Mouse (Mus musculus) right cerebral cortex, adult 18-20 months (tissue): ENCODE measurements at regions not wholly inside any gene's neighbourhood (a gene's known extent, or its start where the extent isn't known, plus 50 kb on each side); places are given as distances from the start of the nearest gene placed in this dataset.
A peak's percentile ranks its signal among the peaks of the same experiment; 100 is the strongest.

ENCODE experiments used
- DNase-seq: peaks from one replicate; pipeline ENCODE4 v3.0.0; 2022; ENCODE audit warnings: mixed read lengths

- no peak for DNase-seq
These were observed 56.2 kb downstream of the Gm26897 start for GRCm38 (mm10) chr5:111789904-111790303.

GRCm38 (mm10) chr5:111790527-111790926 is 56.8 kb downstream of the Gm26897 start:
- DNase-seq, result no peak

- DNase-seq, result peak; percentile 64
These were observed 57.4 kb downstream of the Gm26897 start for GRCm38 (mm10) chr5:111791089-111791561.

GRCm38 (mm10) chr5:111792746-111793145 is 59.0 kb downstream of the Gm26897 start:
- DNase-seq, result no peak

- DNase-seq, result no peak
These were observed 59.5 kb downstream of the Gm26897 start for GRCm38 (mm10) chr5:111793178-111793577.

- no peak for DNase-seq
These were observed 63.2 kb downstream of the Gm26897 start for GRCm38 (mm10) chr5:111796889-111797288.

GRCm38 (mm10) chr5:111799700-111800311 is 66.1 kb downstream of the Gm26897 start:
- no peak for DNase-seq

GRCm38 (mm10) chr5:111800511-111800910 is 66.8 kb downstream of the Gm26897 start:
- DNase-seq, result no peak

GRCm38 (mm10) chr5:111801051-111801450 is 67.3 kb downstream of the Gm26897 start:
- DNase-seq, result no peak

- DNase-seq, result no peak
These were observed 70.8 kb downstream of the Gm26897 start for GRCm38 (mm10) chr5:111804542-111804941.

GRCm38 (mm10) chr5:111805150-111805549 is 71.4 kb downstream of the Gm26897 start:
- DNase-seq, result no peak

GRCm38 (mm10) chr5:111805761-111806191 is 72.1 kb downstream of the Gm26897 start:
- no peak for DNase-seq

- DNase-seq, result no peak
These were observed 76.5 kb downstream of the Gm26897 start for GRCm38 (mm10) chr5:111810079-111810808.

GRCm38 (mm10) chr5:111812581-111812980 is 78.9 kb downstream of the Gm26897 start:
- DNase-seq, result no peak

GRCm38 (mm10) chr5:111813090-111813753 is 79.5 kb downstream of the Gm26897 start:
- DNase-seq, result peak; percentile 80

GRCm38 (mm10) chr5:111814893-111815760 is 81.4 kb downstream of the Gm26897 start:
- no peak for DNase-seq

GRCm38 (mm10) chr5:111820963-111821362 is 87.2 kb downstream of the Gm26897 start:
- DNase-seq, result peak; percentile 43

- DNase-seq, result no peak
These were observed 89.2 kb downstream of the Gm26897 start for GRCm38 (mm10) chr5:111822882-111823281.

- no peak for DNase-seq
These were observed 89.7 kb downstream of the Gm26897 start for GRCm38 (mm10) chr5:111823420-111823819.

GRCm38 (mm10) chr5:111823842-111824241 is 90.1 kb downstream of the Gm26897 start:
- no peak for DNase-seq

GRCm38 (mm10) chr5:111824600-111825130 is 90.9 kb downstream of the Gm26897 start:
- no peak for DNase-seq

GRCm38 (mm10) chr5:111829891-111830290 is 96.2 kb downstream of the Gm26897 start:
- DNase-seq, result no peak
